Mouse (Mus musculus) T-cell, adult 2 months (primary cell): ENCODE results near the gene Lyz1.
A peak's percentile ranks its signal among the peaks of the same experiment; 100 is the strongest.
"Not testable (repeated sequence)": the region's sequence is repeated elsewhere in the genome, so short reads cannot be mapped to it uniquely, and the experiment has no call there.

Source experiments
- DNase-seq: peaks from one replicate; pipeline ENCODE4 v3.0.0; 2022; ENCODE audit warnings: low spot score

Lyz1 gene

DNA sequence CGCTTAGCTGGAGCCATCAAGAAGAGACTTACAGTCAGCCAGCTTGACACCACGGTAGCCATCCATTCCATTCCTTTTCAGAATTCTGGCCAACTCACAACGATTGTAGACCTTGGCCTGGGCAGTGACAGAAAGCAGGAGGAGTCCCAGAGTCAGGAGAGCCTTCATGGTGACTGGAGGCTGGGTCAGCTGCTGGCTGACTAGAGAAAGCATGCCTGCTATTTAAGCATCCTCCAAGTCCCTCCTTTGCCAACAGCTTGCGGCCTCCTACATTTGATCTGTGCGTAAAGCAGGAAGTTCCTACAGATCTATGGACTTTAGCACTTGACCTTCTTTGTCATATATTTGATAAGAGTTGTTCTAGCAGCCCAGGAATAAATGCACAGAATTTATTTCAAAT, at the start of gene Lyz1:
TSS of gene Lyz1 (minus strand) at position 198 of the 400 bp plus-strand sequence.
- no peak for DNase-seq

- DNase-seq, result no peak
These were observed 49.7 kb upstream of the Lyz1 start for GRCm38 (mm10) chr10:117342406-117342805.

DNA sequence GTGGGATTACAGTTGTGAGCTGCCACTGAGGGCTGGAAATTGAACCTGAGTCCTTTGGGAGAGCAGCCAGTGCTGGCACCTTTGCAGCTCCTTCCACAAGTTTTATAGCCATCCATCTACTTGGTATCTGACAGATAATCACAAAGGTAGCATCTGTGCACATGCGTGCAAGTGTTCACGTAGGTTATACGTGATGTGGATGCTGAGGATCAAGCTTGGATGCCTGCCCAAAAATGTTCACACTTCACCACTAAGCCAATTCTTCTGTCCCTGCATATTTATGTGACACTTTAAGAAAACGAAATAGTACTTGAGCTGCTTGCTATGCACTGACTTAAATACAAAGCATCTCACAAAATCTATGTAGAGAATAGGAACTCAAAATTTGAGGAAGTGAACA, 48.4 kb upstream of the Lyz1 start:
- no peak for DNase-seq

DNA sequence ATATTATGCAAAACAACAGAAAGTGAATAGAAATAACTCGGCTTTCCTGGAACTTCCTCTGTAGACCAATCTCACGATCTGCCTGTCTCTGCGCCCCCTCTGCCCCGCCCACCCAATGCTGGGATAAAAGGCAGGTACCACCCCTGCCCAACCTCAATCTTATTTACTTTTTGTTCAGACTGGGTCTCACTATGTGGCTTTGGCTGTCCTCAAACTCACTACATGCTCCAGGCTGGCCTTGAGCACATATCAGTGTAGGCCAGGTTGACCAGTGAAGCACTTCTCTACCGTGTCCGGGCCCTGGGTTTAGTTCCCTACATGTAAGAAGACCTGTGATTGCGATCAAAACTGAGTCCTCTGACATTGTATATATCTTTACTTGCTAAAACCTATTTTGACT, 46.6 kb upstream of the Lyz1 start:
- no peak for DNase-seq

DNA sequence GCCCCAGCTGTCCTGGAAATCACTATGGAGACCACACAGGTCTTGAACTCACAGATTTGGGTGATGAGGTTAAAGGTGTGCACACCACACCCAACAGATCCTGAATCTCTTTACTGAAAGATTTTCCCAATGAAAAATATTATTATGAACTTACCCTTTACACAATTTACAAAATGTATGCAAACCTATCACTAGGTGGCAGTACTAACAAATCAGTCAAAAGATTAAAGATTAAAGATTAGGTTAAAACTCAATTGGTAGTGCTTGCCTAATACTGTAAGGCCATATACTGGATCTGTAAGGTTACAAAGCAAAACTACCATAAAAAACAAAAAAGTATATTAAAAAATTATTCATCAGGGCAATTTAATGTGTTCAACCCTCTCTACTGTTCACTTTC, 45.3 kb upstream of the Lyz1 start:
- no peak for DNase-seq

- no peak for DNase-seq
These were observed 43.0 kb upstream of the Lyz1 start for GRCm38 (mm10) chr10:117335649-117336048.

DNA sequence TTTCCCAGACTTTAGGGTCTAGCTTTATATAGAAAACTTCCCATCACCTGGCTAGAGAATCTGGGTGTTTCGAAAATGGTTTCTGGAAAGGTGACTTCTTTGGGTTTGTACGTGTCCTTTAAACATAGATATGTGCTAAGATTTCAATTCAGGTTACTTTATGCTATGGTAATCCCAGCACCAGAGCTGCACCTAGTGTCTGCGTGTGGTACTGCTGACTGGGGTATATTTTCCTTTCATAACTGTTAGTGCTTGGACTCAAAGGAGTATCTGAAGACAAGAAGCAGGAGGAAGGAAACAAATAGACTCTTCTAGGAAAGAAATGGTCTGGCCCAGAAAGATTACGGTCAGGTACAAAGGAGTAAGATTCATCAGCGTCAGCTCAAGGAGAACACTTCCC, 37.9 kb upstream of the Lyz1 start:
- peak; percentile 14 for DNase-seq

DNA sequence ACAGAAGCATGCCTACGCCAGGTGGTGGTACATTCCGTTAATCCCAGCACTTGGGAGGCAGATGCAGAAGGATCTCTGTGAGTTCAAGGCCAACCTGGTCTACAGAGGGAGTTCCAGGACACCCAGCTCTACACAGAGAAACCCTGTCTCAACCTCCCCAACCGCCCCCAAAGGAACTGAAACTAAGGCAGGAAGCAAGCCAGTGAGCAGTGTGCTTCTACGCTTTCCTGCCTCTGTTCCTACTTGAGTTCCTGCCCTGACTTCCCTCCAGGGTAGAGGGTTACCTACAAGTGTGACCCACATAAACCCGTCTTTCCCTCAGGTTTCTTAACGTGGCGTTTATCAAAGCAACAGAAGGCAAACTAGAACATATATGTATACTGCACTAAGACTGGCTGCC, 31.1 kb upstream of the Lyz1 start:
- no peak for DNase-seq

- no peak for DNase-seq
These were observed 30.0 kb upstream of the Lyz1 start for GRCm38 (mm10) chr10:117322630-117323029.

DNA sequence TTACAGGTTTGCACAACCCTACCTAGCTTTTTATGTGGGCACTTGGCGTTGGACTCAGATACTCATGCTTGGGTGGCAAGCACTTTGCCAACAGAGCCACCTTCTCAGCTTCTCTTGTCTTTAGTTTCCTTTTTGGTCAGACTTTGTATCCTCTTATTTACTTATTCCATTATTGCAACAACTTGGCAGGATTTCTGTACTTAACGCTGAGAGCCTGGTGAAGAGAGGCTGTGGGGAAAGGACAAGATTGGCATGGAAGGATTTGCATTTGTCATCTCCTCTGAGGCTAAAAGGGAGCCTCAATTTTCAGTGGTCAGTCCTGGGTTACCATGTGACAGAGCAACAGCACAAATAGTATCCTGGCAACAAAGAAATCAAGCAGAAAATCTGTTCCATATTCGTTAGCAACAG, 27.9 kb upstream of the Lyz1 start:
- DNase-seq, result no peak

GRCm38 (mm10) chr10:117316391-117316790, 23.7 kb upstream of the Lyz1 start:
- DNase-seq, result no peak

DNA sequence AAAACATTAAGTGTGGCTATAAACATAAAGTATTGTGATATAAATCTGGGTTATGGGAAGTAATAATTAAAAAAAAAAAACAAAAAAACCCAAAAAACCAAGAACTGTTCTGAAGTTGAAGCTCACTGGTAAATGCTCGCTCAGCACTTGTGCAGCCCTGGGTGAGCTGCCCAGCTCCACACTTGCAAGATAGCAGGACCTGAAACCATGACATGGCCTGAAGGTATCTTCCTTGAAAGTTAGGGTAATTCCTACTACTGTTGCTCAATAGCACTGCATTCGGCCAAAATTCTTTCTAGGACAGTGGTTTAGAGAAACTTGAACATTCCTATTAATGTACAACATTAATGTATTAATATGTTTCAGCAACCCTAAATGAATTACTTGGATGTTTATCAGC, 20.5 kb upstream of the Lyz1 start:
- no peak for DNase-seq

- DNase-seq, result no peak
These were observed 19.5 kb upstream of the Lyz1 start for GRCm38 (mm10) chr10:117312168-117312567.

DNA sequence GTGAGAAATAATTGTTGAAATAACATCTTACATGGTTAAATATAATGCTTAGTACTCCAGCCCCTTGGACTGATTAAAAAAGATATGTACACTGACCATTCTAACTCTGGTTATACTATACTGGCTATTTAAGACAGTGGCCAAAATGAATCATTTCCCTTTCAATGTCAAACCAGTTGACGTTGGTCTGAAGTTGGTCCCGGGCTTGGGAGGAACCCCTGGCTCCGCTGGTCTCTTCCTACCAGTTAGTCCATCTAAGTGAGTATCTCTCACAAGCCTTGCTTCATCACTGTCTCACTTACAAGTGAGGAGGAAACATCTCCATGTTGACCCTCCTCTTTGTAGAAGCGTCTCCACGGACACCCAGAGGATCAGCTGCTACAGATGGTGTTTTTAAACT, 11.7 kb upstream of the Lyz1 start:
- no peak for DNase-seq

GRCm38 (mm10) chr10:117301688-117302087, 9.0 kb upstream of the Lyz1 start:
- no peak for DNase-seq

GRCm38 (mm10) chr10:117299901-117300520, 7.3 kb upstream of the Lyz1 start:
- DNase-seq, result no peak

- DNase-seq, result no peak
These were observed 6.4 kb upstream of the Lyz1 start for GRCm38 (mm10) chr10:117299106-117299505.

GRCm38 (mm10) chr10:117298336-117298735, 5.7 kb upstream of the Lyz1 start:
- no peak for DNase-seq

DNA sequence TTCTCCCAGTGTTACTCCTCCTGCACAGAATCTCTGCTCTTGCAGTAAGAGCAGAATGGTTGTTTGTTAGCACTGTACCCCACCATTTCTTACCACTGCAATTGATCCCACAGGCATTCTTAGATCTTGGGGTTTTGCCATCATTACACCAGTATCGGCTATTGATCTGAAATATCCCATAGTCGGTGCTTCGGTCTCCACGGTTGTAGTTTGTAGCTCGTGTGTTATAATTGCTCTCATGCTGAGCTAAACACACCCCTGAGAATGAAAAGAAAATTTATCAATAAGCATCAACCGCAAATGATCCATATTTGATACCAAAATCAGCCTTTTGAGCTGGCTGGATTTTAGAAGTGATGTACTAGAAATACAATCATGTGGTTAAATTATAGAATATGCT, 1.7 kb downstream of the Lyz1 start:
- not testable (repeated sequence) for DNase-seq

DNA sequence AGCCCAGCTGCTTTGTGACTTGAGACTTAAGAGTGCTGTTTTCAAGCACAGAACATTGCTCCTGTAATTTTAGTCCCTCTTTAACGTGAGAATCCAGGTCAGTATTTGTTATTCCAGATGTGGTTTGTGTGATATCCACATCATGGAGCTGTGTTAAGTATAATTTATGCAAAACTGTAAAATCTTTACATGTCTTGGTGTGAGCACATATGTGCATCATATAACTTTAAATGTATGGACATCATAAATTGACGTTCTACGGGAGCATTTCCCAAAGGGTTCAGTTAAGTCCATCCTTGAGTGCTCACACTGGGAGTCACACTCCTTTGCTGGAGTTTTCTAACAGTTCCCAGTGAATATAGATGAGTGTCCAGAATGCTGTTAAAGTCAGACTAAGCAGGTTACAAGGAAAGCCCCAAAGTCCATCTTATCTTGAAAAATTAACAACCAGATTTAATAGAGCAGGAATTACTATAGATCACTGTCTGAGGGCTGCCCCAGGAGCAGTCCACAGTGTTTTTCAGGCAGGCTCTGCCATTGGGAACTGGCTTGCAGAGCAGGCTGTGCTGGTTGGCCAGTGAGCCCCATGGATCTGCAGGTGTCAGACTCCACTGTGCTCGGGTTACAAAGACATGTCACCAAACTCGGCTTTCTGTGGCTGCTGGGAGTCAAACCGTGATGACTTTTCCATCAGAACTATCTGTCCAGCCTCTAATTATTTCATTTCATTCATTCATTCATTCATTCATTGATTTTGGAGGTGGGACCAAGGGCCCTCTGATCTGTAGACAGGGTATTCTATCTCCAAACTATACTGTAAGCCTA, 2.4 kb downstream of the Lyz1 start:
- DNase-seq, result no peak

DNA sequence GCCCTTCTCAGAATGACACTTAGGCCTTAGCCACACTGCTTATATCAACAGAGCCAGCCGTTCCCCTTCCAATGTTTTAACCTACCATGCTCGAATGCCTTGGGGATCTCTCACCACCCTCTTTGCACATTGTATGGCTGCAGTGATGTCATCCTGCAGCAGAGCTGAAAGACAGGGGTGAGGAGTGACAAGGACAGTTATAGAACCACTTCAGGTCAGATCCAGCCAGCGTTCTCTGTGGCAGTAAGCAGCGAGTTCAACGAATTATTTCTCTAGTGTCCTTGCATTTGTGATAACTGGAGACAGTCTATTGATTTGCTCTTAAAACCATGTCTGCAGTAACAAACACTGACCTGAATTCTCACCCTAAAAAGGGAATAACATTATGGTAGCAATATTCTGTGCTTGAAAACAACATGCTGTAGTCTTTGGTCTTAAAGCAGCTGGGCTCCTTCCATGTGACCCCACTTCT, 3.6 kb downstream of the Lyz1 start:
- DNase-seq, result not testable (repeated sequence)

GRCm38 (mm10) chr10:117288197-117289033, 4.3 kb downstream of the Lyz1 start:
- no peak for DNase-seq
